In genomic region chr12:12227594-12227993, GRCm38 (mm10) we compare ENCODE assay signal across 10 mouse cellular contexts.
"Had no signal": no experiment of that assay in that cellular context is flagged by ENCODE, and none has a peak within 500 bp of the region (broad histone marks: within the 10 kb centered on the region; RNA-seq: fewer than 3 reads in every experiment).

No protein-coding gene starts in this region.

- H3K27me3 ChIP-seq: neural tube, embryonic 12.5 days had no signal

- H3K9me3 ChIP-seq: limb, embryonic 10.5 days; neural tube, embryonic 12.5 days had no signal

- H3K27ac ChIP-seq: limb, embryonic 10.5 days; liver, embryonic 14.5 days; neural tube, embryonic 12.5 days; stomach, postnatal 0 days had no signal

- ATAC-seq: hindbrain, embryonic 16.5 days; inflammation-experienced regulatory T-cells, adult 6 months; intestine, postnatal 0 days had no signal

- DNase-seq: kidney, adult 8-10 months; kidney, postnatal 25 days; midbrain, embryonic 14.5 days had no signal

- H3K4me2 ChIP-seq: neural tube, embryonic 12.5 days had no signal

- H3K4me3 ChIP-seq: limb, embryonic 10.5 days; neural tube, embryonic 12.5 days had no signal

- H3K9ac ChIP-seq: liver, embryonic 14.5 days; neural tube, embryonic 12.5 days had no signal

- H3K36me3 ChIP-seq: limb, embryonic 10.5 days; neural tube, embryonic 12.5 days had no signal

- H3K4me1 ChIP-seq: limb, embryonic 10.5 days; neural tube, embryonic 12.5 days had no signal
